Mouse (Mus musculus) adrenal gland, postnatal 14 days (tissue): ENCODE data around the gene Zfp607a. TPM values are rescaled to one million over a fixed set of nuclear protein-coding genes. Genes with fewer than 3 reads are reported as not detected.
"Not testable (repeated sequence)": the region's sequence is repeated elsewhere in the genome, so short reads cannot be mapped to it uniquely, and the experiment has no call there.

ENCODE experiments used
- DNase-seq: peaks from one replicate; pipeline ENCODE4 v3.0.0; 2021; ENCODE audit warnings: mixed read lengths
- long read RNA-seq, 2 experiments: library from polyadenylated mRNA; stranded (forward); transcript quantifications; one replicate each; pipeline ENCODE4 v2.0.0; 2021
- total RNA-seq: library from RNA; stranded (reverse); gene quantifications from 2 replicates; pipeline ENCODE4 v1.2.3, GENCODE M21; 2021

The Zfp607a gene
- 4.3 and 6.0 TPM in 2 replicates for total RNA-seq
- long read RNA-seq, experiment 1, partial matches to known transcripts = 0 of 1 reads
- long read RNA-seq, experiment 1, other reads (novel, unspliced or antisense) = 0 of 1 reads
- long read RNA-seq, experiment 2, partial matches to known transcripts = 0 of 5 reads
- long read RNA-seq, experiment 2, other reads (novel, unspliced or antisense) = 1 of 5 reads

DNA sequence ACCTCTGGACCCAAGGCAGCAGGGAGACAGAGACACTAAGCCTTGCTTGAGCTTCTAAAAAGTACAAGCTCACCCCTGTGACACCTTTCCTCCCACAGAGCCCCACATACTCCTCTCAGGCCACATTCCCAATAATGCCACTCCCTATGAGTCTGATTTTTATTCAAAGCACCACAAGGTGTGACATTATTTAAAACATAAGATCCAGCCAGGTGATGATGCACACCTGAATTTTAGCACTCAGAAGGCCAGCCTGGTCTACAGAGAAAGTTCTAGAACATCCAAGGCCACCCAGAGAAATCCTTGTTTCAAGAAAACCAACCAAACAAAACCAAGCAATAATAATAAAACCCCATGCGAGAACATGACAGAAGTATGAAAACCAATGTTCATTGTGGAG is at the start of gene Zfp607a:
Gene Zfp607a, plus strand, starts transcription at position 301 of the 400 bp plus-strand sequence.
- DNase-seq = no peak

DNA sequence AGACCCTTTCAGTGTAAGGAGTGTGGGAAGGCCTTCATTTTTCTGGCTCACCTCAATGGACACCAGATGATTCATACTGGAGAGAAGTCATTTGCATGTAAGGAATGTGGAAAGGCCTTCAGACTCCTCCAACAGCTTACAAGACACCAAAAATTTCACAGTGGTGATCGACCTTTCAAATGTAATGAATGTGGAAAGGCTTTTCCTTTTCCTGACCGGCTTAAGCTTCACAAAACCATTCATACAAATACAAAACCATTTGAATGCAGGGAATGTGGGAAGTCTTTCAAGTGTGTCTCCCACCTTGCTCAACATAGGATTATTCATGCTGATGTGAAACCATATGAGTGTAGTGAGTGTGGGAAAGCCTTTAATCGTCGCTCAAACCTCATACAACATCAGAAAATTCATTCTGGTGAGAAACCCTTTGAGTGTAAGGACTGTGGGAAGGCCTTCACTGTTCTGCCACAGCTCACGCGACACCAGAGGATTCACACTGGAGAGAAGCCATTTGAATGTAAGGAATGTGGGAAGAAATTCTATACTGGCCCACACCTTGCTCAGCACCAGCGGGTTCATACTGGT is 38.7 kb upstream of the Zfp607a start:
- no peak for DNase-seq

DNA sequence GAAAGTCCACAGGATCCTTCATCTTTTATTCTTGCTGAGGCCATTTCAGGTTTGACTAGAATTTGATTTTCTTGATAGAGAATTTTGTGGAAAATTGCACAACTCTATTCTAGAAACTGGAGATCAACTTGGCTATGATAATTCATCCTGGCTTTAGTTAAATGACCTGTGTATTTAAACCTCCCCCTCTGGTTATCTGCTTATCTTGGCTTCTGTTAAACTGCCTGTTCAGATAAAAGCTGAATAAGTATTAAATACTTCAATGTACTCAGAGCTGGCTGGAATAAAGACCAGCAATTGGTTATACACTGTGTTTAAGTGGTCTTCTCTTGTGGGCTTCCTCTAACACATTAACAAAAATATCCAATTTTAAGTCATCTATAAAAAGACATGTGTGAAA is 34.7 kb upstream of the Zfp607a start:
- no peak for DNase-seq

DNA sequence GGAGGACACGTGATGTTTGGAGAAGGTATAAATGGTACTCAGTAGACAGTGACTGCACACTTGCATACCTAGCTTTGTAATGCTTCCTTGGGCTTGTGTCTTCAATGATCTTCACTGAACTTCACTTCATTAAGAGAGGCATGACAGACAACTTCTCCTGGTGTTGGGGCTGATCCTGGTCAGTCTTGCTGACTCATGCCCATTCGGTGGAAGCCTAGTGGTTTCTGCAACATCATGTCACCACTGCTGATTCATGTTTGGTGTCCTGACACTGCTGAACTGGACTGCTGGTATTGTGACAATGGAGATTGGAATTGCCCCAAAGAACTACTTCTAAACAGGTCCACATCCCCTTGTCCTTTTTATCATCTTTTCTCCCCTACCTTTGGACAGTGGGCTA is 23.2 kb upstream of the Zfp607a start:
- DNase-seq = no peak

DNA sequence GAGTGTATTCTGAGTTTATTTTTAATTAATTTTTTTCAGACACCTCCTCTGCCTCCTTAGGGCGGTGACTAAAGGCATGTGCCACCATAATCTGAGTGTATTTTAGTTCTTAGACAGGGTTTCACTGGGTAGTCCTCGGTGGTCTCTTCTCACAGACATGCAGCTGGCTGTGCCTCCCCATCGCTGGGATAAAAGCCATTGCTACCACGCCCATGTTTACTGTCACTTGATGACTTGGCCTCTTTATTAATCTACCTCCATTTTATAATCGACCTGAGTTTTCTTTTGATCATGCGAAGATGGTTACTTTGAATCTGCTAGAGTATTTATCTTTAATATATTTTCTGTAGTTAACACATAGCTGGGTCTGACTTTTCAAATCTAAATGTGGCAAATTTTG is 19.4 kb upstream of the Zfp607a start:
- DNase-seq = no peak

DNA sequence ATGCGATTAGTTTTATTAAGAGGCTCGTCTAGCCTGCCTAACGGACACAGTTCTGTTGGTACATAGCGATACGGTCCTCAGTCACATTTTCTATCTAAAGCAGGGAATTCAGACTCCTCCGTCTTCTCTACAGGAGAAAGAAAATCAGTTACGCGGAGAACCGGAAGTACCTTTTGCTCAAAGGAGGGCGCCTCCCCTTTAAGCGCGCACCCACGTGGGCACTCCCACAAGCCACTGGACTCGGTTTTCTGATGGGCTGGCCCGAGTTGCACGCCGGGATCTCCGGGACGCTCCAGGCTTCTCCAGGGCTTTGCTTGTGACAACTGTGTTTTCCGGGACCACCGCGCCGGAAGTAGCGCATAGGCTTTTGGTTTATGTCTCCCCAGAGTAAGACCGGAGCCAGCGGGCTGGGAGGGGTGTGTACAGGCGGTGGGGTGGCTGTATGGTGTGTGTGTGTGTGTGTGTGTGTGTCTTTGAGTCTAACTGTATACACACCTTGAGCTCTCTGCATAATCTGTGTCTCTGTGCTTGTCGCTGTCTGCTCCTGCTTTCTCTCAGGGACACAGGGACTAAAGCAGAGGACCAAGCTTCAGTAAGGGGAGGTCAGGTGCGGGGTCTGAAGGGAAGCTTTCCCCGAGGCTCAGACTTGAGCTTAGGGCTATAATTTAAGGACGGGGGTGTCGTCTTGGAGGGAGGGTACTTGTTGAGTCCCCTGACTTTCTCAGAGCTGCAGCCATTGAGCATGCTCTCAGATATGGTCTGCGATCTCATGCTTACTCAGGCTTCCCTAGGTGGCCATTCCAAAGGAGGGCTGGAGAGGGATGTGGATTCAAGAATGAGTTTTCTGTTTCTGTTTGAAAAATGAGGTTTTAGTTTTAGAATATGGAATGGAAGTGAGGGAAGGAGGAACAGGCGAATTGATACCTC is 18.7 kb upstream of the Zfp607a start, which contains the start of gene Zfp59:
Gene Zfp59, plus strand, starts transcription at position 285 of the 927 bp plus-strand sequence.
- peak; percentile 94 for DNase-seq

DNA sequence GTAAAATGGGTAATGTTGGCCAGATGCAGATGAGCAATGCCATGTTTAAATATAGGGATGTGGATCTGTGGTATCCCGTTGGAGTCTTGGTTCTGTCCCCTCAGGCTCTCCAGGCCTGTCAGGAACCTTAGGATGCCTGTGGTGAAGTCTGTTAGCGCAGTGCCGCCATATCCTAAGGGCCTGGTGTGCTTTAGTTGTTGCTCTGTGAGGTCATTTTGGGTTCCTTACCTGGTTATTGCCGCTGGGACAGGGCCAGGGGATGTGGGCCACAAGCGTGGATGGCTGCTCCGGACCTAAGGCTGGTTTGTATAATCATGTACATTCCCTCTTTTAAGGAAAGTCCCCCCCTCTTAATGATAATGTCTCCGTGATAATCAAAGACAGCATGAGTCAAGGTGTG is 17.7 kb upstream of the Zfp607a start:
- DNase-seq = no peak

DNA sequence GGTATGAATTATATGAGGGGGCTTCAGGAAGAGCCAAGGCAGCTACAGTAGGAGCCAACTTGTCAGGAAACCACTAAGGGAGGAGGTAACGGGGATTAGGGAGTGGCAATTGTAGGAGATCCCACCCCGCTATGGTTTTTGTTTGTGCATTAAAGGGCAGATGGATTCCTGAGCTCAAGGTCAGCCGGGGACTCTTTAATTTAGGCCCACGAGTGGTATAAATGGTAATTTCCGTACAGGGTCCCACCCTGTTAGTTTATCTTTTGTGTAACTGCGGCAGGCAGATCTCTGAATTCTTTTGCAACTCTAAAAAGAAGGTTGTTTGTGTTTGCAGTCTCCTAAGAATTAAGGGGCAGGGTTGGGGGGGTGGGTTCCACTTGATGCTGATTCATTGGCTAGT is 17.2 kb upstream of the Zfp607a start:
- no peak for DNase-seq

DNA sequence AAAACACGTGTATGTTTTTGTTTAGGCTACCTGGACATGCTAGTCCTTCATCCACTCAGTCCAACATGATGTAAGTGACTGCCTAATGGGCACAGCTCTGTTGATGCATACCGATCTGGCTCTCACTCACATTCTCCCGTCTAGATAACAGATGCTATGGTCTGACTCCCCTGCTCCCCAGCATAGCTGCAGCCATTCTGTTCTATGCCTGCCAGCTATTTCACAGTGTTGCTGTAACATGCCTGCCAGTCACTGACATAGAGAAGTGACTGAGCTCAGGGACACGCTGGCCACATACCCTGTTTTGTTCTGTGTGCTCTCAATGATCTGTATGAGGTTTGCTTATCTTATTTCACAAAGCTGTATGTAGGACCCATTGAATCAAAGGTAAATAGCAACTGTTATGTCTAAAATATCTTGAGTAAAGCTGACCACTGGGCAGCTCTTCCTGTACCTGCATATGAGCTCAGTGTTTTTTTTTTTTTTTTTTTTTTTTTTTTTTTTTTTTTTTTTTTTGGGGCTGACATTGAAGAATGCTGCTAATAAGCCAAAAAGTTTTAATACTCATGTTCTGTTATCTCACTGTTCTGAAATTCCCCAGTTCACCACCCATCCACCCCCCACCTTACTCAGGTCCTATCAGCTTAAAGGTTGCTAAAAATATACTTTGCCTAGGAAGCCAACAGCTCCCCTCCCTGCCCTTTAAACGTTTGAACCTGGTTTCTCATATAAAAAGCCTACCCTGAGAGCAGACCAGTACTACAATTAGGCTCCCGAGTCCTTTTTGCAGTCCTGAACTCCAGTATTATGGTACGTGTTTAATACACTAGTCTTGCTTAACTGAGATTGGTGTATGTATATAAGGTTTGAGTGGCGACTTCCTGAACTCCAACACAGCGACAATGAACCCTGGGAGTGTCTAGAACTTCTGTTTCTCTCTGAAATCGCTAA is 2.2 kb downstream of the Zfp607a start:
- peak; percentile 21 for DNase-seq

DNA sequence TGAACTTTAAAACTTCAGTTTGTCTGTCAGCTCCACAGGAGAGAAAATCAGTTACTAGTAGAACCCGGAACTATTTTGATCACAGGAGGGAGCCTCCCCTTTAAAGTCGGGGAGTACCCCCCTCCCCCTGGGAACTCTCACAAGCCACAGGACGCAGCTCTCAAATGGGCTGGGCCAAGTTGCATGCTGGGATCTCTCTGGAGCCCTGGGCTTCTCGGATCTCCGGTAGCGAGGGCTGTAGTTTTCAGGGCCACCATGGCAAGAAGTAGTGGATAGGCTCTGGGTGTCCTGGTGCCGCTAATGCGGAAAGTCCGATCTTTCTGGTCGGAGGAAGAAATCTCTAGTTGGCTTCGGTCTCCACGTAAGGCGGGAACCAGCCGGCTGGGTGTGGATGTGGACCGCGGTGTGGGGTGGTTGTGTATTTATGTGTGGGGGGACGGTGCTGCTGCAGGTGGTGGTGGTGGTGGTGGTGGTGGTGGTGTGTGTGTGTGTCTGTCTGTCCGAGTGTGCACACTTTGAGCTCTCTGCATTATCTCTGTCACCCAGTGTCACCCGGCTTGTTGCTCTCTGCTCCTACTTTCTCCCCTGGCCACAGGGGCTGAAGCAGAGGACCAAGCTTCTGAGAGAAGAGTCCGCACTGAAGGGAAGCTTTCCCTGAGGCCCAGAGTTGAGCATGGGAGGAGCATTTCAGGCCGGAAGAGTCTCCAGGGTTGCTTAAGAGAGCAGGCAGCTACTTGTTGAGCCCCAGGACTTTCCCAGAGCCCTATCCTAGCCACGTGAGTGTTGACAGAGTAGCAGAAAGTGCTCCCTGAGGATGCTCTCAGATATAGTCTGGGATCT is 3.3 kb downstream of the Zfp607a start:
- peak; percentile 91 for DNase-seq

DNA sequence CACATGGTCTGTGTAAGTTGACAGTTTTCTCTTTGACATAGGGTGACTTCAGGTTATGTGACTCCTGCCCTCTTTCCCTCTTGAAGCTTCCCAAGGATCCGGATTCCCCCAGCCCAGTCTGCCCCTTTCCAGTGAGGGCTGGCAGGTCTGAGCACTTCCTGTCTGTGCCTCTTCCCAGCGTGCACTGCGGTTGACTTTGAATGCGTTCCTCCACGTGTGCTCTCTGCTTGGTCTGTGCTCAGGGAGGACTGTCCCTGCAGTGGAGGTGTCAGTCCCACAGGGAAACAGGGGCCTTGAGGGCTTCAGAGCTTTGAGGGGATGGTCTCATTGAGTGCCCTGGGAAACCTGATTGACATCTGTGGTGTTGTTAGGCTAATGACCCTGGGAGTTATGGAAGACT is 5.3 kb downstream of the Zfp607a start:
- not testable (repeated sequence) for DNase-seq

DNA sequence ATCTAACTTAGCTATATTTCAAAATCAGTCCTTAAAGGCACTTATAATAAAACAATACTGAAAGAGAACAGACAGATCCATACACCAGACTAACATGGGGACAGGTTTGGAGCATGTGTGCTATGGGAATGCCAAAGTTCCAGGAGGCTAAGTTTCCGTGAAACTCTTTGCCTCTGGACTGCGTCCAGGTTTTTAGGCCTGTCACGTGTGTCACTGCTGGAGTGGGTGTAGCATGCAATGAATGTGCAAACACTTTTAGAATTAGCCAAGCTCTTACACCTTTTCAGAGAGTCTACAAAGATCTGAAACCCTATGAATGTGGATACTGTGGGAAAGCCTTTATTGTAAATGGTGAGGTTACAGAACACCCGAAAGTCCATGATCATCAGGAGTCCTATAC is 24.4 kb downstream of the Zfp607a start:
- no peak for DNase-seq

DNA sequence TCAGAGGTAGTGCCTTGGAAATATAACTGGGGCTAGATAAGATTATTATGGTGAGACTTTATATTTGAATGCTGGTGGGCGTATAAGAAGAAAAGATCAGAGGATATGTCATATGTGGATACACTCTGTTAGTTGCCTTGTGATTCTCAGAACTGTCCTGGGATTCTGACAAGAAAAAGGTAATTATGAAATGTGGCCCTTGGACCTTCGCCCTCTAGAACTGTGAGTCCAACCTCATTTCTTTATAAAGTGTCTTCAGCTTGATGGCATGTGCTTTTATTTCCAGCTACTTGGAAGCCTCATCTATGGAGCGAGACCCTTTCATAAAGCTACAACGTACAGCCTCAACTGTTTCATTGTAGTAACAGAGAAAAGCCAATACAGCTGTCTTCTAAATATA is 43.3 kb downstream of the Zfp607a start:
- DNase-seq = no peak

DNA sequence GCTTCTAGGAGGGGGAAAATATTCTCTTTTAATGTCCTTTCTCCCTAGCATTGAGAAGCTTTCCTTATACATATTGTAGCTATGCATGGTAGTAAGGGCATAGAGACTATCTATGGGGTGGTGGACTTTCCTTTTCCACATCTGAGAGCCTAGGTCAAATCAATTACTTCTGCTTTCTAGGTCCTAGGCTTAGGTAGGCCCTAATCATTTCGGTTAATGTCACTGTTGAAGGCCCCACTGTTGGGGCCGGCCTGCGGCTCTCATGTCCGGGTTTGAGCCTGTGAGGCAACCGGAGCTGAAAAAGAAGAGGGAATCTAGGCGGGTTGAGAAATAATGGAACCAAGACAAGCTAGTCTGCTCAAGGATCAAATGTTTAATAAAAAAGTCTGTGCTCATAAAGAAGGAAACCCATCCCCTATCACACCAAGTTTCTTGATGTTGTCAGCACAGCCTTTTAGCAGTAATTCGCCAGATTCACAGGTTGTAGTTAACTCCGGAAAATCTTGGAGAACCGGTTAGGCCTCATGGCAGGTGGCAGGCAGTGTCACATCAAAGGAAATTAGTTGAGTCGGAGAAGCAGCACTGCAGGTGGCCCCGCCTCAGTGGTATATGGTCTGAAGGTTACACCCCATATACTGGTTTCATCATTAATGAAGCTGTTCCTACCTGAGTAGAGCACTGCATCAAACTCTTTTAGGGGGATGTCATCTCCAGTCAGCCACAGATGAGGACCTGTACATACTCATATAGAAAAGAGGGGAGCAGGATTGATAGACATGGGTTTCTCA is 47.9 kb downstream of the Zfp607a start:
- no peak for DNase-seq

DNA sequence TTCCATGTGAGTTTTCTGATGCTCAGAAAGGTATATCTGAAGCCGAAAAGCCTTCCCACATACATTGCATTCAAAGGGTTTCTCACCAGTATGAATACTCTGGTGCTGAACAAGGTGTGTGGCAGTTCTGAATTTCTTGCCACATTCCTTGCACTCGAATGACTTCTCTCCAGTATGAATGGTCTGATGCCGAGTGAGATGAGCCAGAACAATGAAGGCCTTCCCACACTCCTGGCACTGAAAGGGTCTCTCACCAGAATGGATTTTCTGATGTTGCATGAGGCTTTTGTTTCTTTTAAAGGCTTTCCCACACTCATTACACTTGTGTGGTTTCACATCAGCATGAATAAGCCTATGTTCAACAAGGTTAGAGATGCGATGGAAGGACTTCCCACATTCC is 53.6 kb downstream of the Zfp607a start:
- not testable (repeated sequence) for DNase-seq

DNA sequence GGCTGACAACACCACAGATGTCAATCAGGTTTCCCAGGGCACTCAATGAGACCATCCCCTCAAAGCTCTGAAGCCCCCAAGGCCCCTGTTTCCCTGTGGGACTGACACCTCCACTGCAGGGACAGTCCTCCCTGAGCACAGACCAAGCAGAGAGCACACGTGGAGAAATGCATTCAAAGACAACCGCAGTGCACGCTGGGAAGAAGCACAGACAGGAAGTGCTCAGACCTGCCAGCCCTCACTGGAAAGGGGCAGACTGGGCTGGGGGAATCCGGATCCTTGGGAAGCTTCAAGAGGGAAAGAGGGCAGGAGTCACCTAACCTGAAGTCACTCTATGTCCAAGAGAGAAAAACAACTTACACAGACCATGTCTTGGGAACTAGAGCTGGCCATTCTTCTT is 69.7 kb downstream of the Zfp607a start:
- not testable (repeated sequence) for DNase-seq

DNA sequence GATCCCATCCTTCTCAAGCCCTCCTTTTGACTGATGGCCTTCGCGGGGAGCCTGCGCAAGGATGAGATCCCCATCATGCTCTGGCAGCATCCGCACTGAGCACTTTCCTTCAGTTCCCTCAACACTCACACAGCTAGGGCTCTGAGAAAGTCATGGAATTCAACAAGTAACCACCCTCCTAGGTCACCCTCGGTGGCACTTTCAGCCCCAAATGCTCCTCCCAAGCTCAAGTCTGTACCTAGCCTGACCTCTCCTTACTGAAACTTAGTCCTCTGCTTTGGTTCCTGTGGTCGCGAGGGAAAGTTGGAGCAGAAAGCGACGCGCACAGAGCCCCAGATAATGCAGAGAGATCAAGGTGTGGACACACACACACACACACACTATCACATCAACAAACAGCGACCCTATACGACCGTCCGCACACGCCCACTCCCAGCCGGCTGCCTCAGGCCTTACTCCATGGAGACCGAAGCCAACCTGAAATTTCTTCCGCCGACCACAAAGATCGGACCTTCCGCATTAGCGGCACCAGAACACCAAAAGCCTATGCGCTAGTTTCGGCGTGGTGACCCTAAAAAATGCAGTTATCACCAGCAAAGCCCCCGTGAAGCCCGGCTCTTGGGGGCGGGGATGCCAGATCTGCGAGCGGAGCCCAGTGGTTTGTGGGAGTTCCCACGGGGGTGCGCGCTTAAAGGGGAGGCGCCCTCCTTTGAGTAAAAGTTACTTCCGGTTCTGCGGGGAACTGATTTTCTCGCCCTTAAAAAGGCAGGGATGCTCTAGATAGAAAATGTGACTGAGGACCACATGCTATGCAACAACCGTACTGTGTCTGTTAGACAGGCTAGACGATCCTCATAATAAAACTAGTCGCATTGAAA is 71.7 kb downstream of the Zfp607a start, which contains the start of gene Zfp974:
Gene Zfp974, minus strand, starts transcription at position 643 of the 878 bp plus-strand sequence.
- peak; percentile 86 for DNase-seq
